Mouse (Mus musculus) stomach, postnatal 0 days (tissue): ENCODE data around the gene Scarf1. TPM values are rescaled to one million over a fixed set of nuclear protein-coding genes. Genes with fewer than 3 reads are reported as not detected.

Source experiments
- ATAC-seq: fragments of 200-750 bp; cut with Nextera tagmentation; 2 replicates; pipeline ENCODE4 v1.8.0; 2017; ENCODE audit not compliant: low FRiP score, low TSS enrichment
- DNase-seq: peaks from one replicate; pipeline ENCODE4 v3.0.0-alpha.2; 2016; ENCODE audit warnings: low spot score
- H3K27ac ChIP-seq: fragments of 300-500 bp; sonication (generic); replicated peaks from 2 replicates; pipeline ENCODE4 v1.5.1; 2014; ENCODE audit warnings: mild to moderate bottlenecking, control low read depth
- H3K27me3 ChIP-seq: fragments of 300-500 bp; sonication (generic); 2 replicates; pipeline ENCODE4 v1.6.1; 2014; ENCODE audit warnings: low read length; ENCODE audit not compliant: control insufficient read depth, insufficient read depth
- H3K36me3 ChIP-seq: fragments of 300-500 bp; sonication (generic); 2 replicates; pipeline ENCODE4 v1.6.1; 2014; ENCODE audit warnings: low read length, mixed read lengths; ENCODE audit not compliant: control insufficient read depth, insufficient read depth
- H3K4me1 ChIP-seq: fragments of 300-500 bp; sonication (generic); replicated peaks from 2 replicates; pipeline ENCODE4 v1.6.1; 2014; ENCODE audit warnings: antibody characterized with exemption; ENCODE audit not compliant: control insufficient read depth, insufficient read depth
- H3K4me2 ChIP-seq: fragments of 300-500 bp; sonication (generic); replicated peaks from 2 replicates; pipeline ENCODE4 v1.6.1; 2014; ENCODE audit warnings: low read depth, mild to moderate bottlenecking, control low read depth, moderate library complexity
- H3K4me3 ChIP-seq: fragments of 300-500 bp; sonication (generic); 2 replicates; pipeline ENCODE4 v1.5.1; 2014; ENCODE audit warnings: low read depth, low read length, control low read depth
- H3K9ac ChIP-seq: fragments of 300-500 bp; sonication (generic); 2 replicates; pipeline ENCODE4 v1.6.1; 2014; ENCODE audit warnings: mild to moderate bottlenecking, low read length, control low read depth, mixed read lengths
- H3K9me3 ChIP-seq: fragments of 300-500 bp; sonication (generic); 2 replicates; pipeline ENCODE4 v1.6.1; 2016; ENCODE audit warnings: low read length; ENCODE audit not compliant: control insufficient read depth
- CTCF ChIP-seq: IDR thresholded peaks from 2 replicates; pipeline ENCODE4 v1.5.1; 2016; ENCODE audit warnings: antibody characterized with exemption, low read depth, mild to moderate bottlenecking, moderate library complexity
- EP300 ChIP-seq: optimal IDR thresholded peaks from 2 replicates; pipeline ENCODE3; 2016; ENCODE audit warnings: antibody characterized with exemption
- WGBS: fragments of 180-500 bp; shearing (Covaris S2); extraction: QIAGEN DNeasy Blood & Tissue Kit; methylation state at CpG from one replicate; pipeline ENCODE4 v1.1.7; 2014; 5-methylcytosine and 5-hydroxymethylcytosine counted together
- polyA plus RNA-seq: library from polyadenylated mRNA; unstranded; fragments of >200 nt; fragmentation: Nextera tagmentation; extraction: Ambion mirVana; gene quantifications from 2 replicates; pipeline ENCODE4 v1.2.1, GENCODE M21; 2015

The Scarf1 gene
- polyA plus RNA-seq, 1 experiment from 2014 or later, result 2.8 TPM

- Histone ChIP-seq H3K9me3 (no peaks in the 10 kb centered on the region), H3K4me3 (peak overlapping the region; percentile 98; the same call in 1 of the 2 replicates), H3K4me2 (peak overlapping the region; percentile 85), H3K4me1 (peaks cover 6% of the 10 kb centered on the region), H3K9ac (no peak overlapping the region), H3K27me3 (no peaks in the 10 kb centered on the region), H3K27ac (no peak overlapping the region), H3K36me3 (peaks cover 18% of the 10 kb centered on the region)
- no peak for TF ChIP-seq CTCF
- no peak for TF ChIP-seq EP300
- DNase-seq, result no peak
- peak; percentile 24 for ATAC-seq
- WGBS, result 22% methylated on average over 3 of the region's 3 CpGs
Measured at GRCm38 (mm10) chr11:75486192-75486591, 27.1 kb upstream of the Scarf1 start.

- peak within 1 kb of the TSS; percentile 98 for H3K4me3 ChIP-seq
- DNase-seq, result peak; percentile 97
- peaks cover 6% of the 10 kb centered on the region for H3K4me1 ChIP-seq
- H3K9ac ChIP-seq, result peak within 1 kb of the TSS; percentile 98
- no peaks in the 10 kb centered on the region for H3K27me3 ChIP-seq
- peak; percentile 100 for ATAC-seq
- H3K36me3 ChIP-seq, result peaks cover 24% of the 10 kb centered on the region
- whole genome bisulfite sequencing, result under 1% methylated on average over 52 of the region's 52 CpGs
- H3K9me3 ChIP-seq, result no peaks in the 10 kb centered on the region
- peak within 1 kb of the TSS; percentile 85 for H3K4me2 ChIP-seq
- peak within 1 kb of the TSS; percentile 84 for H3K27ac ChIP-seq
- TF ChIP-seq EP300, result no peak
- no peak for TF ChIP-seq CTCF
Measured at GRCm38 (mm10) chr11:75486601-75487285, 26.6 kb upstream of the Scarf1 start, which contains the start of gene Prpf8. Prpf8 (plus strand) TSS chr11:75486816.

DNA sequence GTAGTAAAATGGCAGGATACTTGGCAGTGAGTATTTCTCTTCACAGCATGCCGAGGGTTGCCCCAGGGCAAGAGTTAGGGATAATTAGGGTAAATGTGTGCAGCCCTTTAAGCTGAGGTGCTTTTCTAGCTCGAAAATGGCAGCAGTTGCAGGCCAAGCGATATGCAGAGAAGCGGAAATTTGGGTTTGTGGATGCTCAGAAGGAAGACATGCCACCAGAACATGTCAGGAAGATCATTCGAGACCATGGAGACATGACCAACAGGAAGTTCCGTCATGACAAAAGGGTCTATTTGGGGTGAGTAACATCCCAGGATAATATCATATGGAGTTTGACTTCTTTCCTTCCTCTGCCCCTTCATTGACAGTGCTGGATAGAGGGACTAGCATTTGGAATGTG lies 25.8 kb upstream of the Scarf1 start:
- H3K9ac ChIP-seq, result peak overlapping the region; percentile 98
- 31% methylated on average over 6 of the region's 6 CpGs for WGBS
- peaks cover 6% of the 10 kb centered on the region for H3K4me1 ChIP-seq
- ATAC-seq (no peak), DNase-seq (no peak)
- peak overlapping the region; percentile 85 for H3K4me2 ChIP-seq
- TF ChIP-seq EP300, result no peak
- no peak for TF ChIP-seq CTCF
- peaks cover 31% of the 10 kb centered on the region for H3K36me3 ChIP-seq
- no peaks in the 10 kb centered on the region for H3K9me3 ChIP-seq
- H3K4me3 ChIP-seq, result peak overlapping the region; percentile 98
- H3K27me3 ChIP-seq, result no peaks in the 10 kb centered on the region
- peak overlapping the region; percentile 84 for H3K27ac ChIP-seq

DNA sequence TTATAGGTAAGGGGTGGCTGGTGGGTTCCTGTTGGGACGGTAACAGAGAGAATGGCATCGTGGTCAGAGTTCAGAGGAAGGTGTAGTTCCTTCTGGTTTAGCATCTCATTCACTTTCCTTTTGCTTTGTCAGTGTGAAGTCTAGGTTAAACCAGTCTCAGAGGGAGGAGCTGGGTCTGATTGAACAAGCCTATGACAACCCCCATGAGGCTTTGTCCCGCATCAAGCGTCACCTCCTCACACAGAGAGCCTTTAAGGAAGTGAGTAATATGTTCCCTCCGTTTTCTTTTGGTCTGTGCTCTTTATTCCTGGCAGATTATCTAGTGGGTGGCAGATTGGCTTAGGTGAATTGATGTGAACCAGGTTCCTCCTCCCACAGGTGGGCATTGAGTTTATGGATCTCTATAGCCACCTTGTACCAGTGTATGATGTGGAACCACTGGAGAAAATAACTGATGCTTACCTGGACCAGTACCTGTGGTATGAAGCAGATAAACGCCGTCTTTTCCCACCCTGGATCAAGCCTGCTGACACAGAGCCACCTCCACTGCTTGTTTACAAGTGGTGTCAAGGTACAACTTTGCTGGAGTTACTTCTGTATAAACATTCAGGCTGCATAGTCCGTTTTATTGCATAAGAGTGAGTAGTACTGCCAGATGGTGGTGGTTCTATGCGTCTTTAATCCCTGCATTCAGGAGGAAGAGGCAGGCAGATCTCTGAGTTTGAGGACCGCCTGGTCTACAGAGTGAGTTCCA lies 18.9 kb upstream of the Scarf1 start:
- Histone ChIP-seq H3K4me1 (no peaks in the 10 kb centered on the region), H3K27ac (no peak overlapping the region), H3K36me3 (peaks cover 77% of the 10 kb centered on the region), H3K9me3 (no peaks in the 10 kb centered on the region), H3K4me2 (no peak overlapping the region), H3K9ac (no peak overlapping the region), H3K27me3 (no peaks in the 10 kb centered on the region), H3K4me3 (no peak overlapping the region)
- WGBS, result 88% methylated on average over 10 of the region's 10 CpGs
- ATAC-seq, result peak; percentile 70
- no peak for DNase-seq
- TF ChIP-seq CTCF, result no peak
- no peak for TF ChIP-seq EP300

DNA sequence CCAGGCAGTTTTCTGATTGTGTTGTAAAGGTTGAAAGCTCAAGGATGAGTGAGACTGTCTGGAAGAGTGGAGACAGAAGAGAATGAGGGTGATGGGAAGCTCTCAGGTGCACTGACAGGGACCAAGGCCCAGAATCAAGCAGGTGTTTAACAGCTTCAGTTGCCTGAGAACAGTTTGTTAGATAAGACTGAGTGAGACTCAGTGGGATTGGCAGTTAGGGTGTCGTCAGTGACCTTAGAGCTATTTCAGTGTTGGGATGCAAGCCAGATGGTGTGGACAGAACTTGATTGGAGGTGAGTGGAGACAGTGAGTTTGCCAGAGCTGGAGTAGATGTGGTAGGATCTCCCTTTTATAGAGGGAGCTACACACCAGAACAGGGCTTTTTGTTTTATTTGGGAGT lies 15.2 kb upstream of the Scarf1 start:
- WGBS, result 63% methylated on average over 1 of the region's 1 CpGs
- no peak for ATAC-seq
- H3K9me3 ChIP-seq, result no peaks in the 10 kb centered on the region

GRCm38 (mm10) chr11:75508162-75508561 lies 5.2 kb upstream of the Scarf1 start:
- DNase-seq (no peak), ATAC-seq (no peak)
- Histone ChIP-seq H3K27ac (no peak overlapping the region), H3K4me2 (no peak overlapping the region), H3K4me3 (no peak overlapping the region), H3K36me3 (peaks cover 33% of the 10 kb centered on the region), H3K9me3 (no peaks in the 10 kb centered on the region), H3K27me3 (no peaks in the 10 kb centered on the region), H3K9ac (no peak overlapping the region), H3K4me1 (peaks cover 3% of the 10 kb centered on the region; the same call in 1 of the 2 replicates)
- 90% methylated on average over 4 of the region's 4 CpGs for WGBS
- TF ChIP-seq CTCF, result no peak
- TF ChIP-seq EP300, result no peak

More for the DNA sequence above, 15.2 kb upstream of the Scarf1 start:
- no peak overlapping the region for H3K9ac ChIP-seq
- H3K4me1 ChIP-seq, result no peaks in the 10 kb centered on the region
- H3K27me3 ChIP-seq, result no peaks in the 10 kb centered on the region
- no peak for TF ChIP-seq CTCF
- TF ChIP-seq EP300, result no peak
- no peak overlapping the region for H3K4me3 ChIP-seq
- no peak for DNase-seq
- no peak overlapping the region for H3K4me2 ChIP-seq
- H3K36me3 ChIP-seq, result peaks cover 75% of the 10 kb centered on the region
- no peak overlapping the region for H3K27ac ChIP-seq
